ENCODE assay signal across 8 mouse cellular contexts in genomic region chr5:101020784-101021183, GRCm38 (mm10).
DNase-seq lines count a peak whose midpoint lies in the region; ATAC-seq and TF ChIP-seq lines count a peak whose summit lies in the region.

No protein-coding gene starts in this region.

- no peak overlapping the region for H3K4me3 ChIP-seq in intestine, embryonic 14.5 days (ENCODE audit: low read depth, low read length)
- H3K4me3 ChIP-seq in intestine, embryonic 16.5 days (ENCODE audit: low read length), result no peak overlapping the region
- no peak overlapping the region for H3K4me3 ChIP-seq in cortical plate, adult 2 months (ENCODE audit: insufficient read depth, low read length)
- no peak overlapping the region for H3K4me3 ChIP-seq in midbrain, postnatal 0 days (ENCODE audit: low read depth, low read length)
- H3K4me3 ChIP-seq in testis, adult 2 months (ENCODE audit: control insufficient read depth, low read depth, low read length), result no peak overlapping the region

- H3K9me3 ChIP-seq in intestine, embryonic 14.5 days (ENCODE audit: control insufficient read depth, low read length), result no peaks in the 10 kb centered on the region
- no peaks in the 10 kb centered on the region for H3K9me3 ChIP-seq in intestine, embryonic 16.5 days (ENCODE audit: control insufficient read depth, low read length)
- no peaks in the 10 kb centered on the region for H3K9me3 ChIP-seq in midbrain, postnatal 0 days (ENCODE audit: low read length)

- H3K27me3 ChIP-seq in intestine, embryonic 14.5 days (replicated peaks; ENCODE audit: control insufficient read depth, insufficient read depth, low read length), result no peaks in the 10 kb centered on the region
- H3K27me3 ChIP-seq in intestine, embryonic 16.5 days (replicated peaks; ENCODE audit: control insufficient read depth, insufficient read depth, low read length), result no peaks in the 10 kb centered on the region
- H3K27me3 ChIP-seq in midbrain, postnatal 0 days (ENCODE audit: insufficient read depth, low read length), result 0 out of 2 replicates have a peak, but pooled peaks cover 3% of the 10 kb centered on the region
- no peaks in the 10 kb centered on the region for H3K27me3 ChIP-seq in testis, adult 2 months (ENCODE audit: control insufficient read depth, insufficient read depth, low read length)

- H3K4me2 ChIP-seq in intestine, embryonic 14.5 days (ENCODE audit: low read length), result no peak overlapping the region
- no peak overlapping the region for H3K4me2 ChIP-seq in intestine, embryonic 16.5 days (ENCODE audit: low read depth, low read length)
- H3K4me2 ChIP-seq in midbrain, postnatal 0 days (ENCODE audit: low read depth, low read length, poor library complexity, severe bottlenecking), result no peak overlapping the region; the same call in 1 of the 2 replicates

- peak; percentile 88 for DNase-seq in intestine, embryonic 14.5 days (ENCODE audit: low spot score)
- DNase-seq in gastrocnemius, postnatal 14 days, result peak; percentile 69
- DNase-seq in kidney, adult 11 months, result peak; percentile 54
- DNase-seq in left cerebral cortex, postnatal 36 days (ENCODE audit: low spot score in 2 of 2), result peak; percentile 67 to 76
- peak; percentile 89 for DNase-seq in midbrain, postnatal 0 days (ENCODE audit: low spot score)

- no peak overlapping the region for H3K9ac ChIP-seq in intestine, embryonic 14.5 days (ENCODE audit: low read length)
- no peak overlapping the region for H3K9ac ChIP-seq in intestine, embryonic 16.5 days (ENCODE audit: low read depth, low read length)
- no peak overlapping the region for H3K9ac ChIP-seq in midbrain, postnatal 0 days (replicated peaks; ENCODE audit: low read length, poor library complexity, severe bottlenecking)

- ATAC-seq in intestine, embryonic 14.5 days (replicated peaks; ENCODE audit: low FRiP score, low TSS enrichment, low read depth), result peak; percentile 68
- no peak for ATAC-seq in intestine, embryonic 16.5 days
- peak; percentile 80 for ATAC-seq in midbrain, postnatal 0 days (ENCODE audit: low FRiP score)

- WGBS in intestine, embryonic 14.5 days, result 11% methylated on average over 11 of the region's 11 CpGs
- 13% methylated on average over 11 of the region's 11 CpGs for WGBS in intestine, embryonic 16.5 days
- 7% methylated on average over 11 of the region's 11 CpGs for WGBS in midbrain, postnatal 0 days

- no peaks in the 10 kb centered on the region for H3K36me3 ChIP-seq in intestine, embryonic 14.5 days (ENCODE audit: control insufficient read depth, insufficient read depth, low read length)
- no peaks in the 10 kb centered on the region for H3K36me3 ChIP-seq in intestine, embryonic 16.5 days (ENCODE audit: control insufficient read depth, insufficient read depth, low read length)
- H3K36me3 ChIP-seq in midbrain, postnatal 0 days (ENCODE audit: insufficient read depth, low read length), result no peaks in the 10 kb centered on the region
- H3K36me3 ChIP-seq in testis, adult 2 months (ENCODE audit: control insufficient read depth, insufficient read depth, low read length), result no peaks in the 10 kb centered on the region

- TF ChIP-seq POLR2A in cortical plate, adult 2 months (IDR thresholded peaks at IDR 0.05; ENCODE audit: extremely low read depth, insufficient read depth, low read length), result no peak
- TF ChIP-seq POLR2A in testis, adult 2 months (IDR thresholded peaks at IDR 0.05; ENCODE audit: control insufficient read depth, low read depth, low read length), result no peak

- no peaks in the 10 kb centered on the region for H3K4me1 ChIP-seq in intestine, embryonic 14.5 days (replicated peaks; ENCODE audit: control insufficient read depth, insufficient read depth, low read length)
- no peaks in the 10 kb centered on the region for H3K4me1 ChIP-seq in intestine, embryonic 16.5 days (ENCODE audit: control insufficient read depth, insufficient read depth, low read length)
- H3K4me1 ChIP-seq in cortical plate, adult 2 months (ENCODE audit: control insufficient read depth, insufficient read depth, low read length), result no peaks in the 10 kb centered on the region
- H3K4me1 ChIP-seq in midbrain, postnatal 0 days (ENCODE audit: insufficient read depth, low read length), result no peaks in the 10 kb centered on the region
- 0 out of 2 replicates have a peak, but pooled peaks cover 2% of the 10 kb centered on the region for H3K4me1 ChIP-seq in testis, adult 2 months (ENCODE audit: control insufficient read depth, insufficient read depth, low read length)

- H3K27ac ChIP-seq in intestine, embryonic 14.5 days (ENCODE audit: low read depth), result no peak overlapping the region
- H3K27ac ChIP-seq in intestine, embryonic 16.5 days (ENCODE audit: low read length), result no peak overlapping the region
- H3K27ac ChIP-seq in cortical plate, adult 2 months (ENCODE audit: insufficient read depth, low read length), result no peak overlapping the region
- no peak overlapping the region for H3K27ac ChIP-seq in midbrain, postnatal 0 days (ENCODE audit: low read depth, low read length)
- no peak overlapping the region for H3K27ac ChIP-seq in testis, adult 2 months (ENCODE audit: control insufficient read depth, insufficient read depth, low read depth, low read length)

- TF ChIP-seq CTCF in cortical plate, adult 2 months (IDR thresholded peaks at IDR 0.05; ENCODE audit: extremely low read depth, insufficient read depth, low read length), result peak; percentile 94
- TF ChIP-seq CTCF in midbrain, postnatal 0 days (IDR thresholded peaks at IDR 0.05), result peak; percentile 98
- TF ChIP-seq CTCF in testis, adult 2 months (IDR thresholded peaks at IDR 0.05; ENCODE audit: control insufficient read depth, insufficient read depth, insufficient replicate concordance, low read depth, low read length), result peak; percentile 86; the same call in 1 of the 2 replicates

- intact Hi-C loops in gastrocnemius, postnatal 14 days (cut with DNase I; ENCODE audit: low total_unique reads), result no loop called here
- intact Hi-C loops in left cerebral cortex, postnatal 36 days (cut with DNase I), result loop anchor here (2.0 kb wide), 1 partner anchor 650 kb away; no protein-coding TSS in a partner anchor
